Mouse (Mus musculus) cerebellum, postnatal 10 days (tissue): Measurements from ENCODE around the gene Usp5.
"Not testable (repeated sequence)": the region's sequence is repeated elsewhere in the genome, so short reads cannot be mapped to it uniquely, and the experiment has no call there.

Source experiments
- DNase-seq, 2 experiments: peaks; one replicate each; pipeline ENCODE4 v3.0.0; 2021; ENCODE audit warnings: mixed read lengths in 2 of 2

Usp5 gene

GRCm38 (mm10) chr6:124840241-124841167 is 11.2 kb upstream of the Usp5 start, which contains the start of gene Gnb3:
Gnb3 (minus strand) TSS chr6:124840275.
- DNase-seq = peak; percentile 70 to 73

GRCm38 (mm10) chr6:124839805-124840204 is 10.5 kb upstream of the Usp5 start:
- DNase-seq = peak; percentile 68 to 71

GRCm38 (mm10) chr6:124836411-124836810 is 7.1 kb upstream of the Usp5 start:
- no peak for DNase-seq

GRCm38 (mm10) chr6:124835531-124835930 is 6.2 kb upstream of the Usp5 start:
- no peak for DNase-seq

GRCm38 (mm10) chr6:124834512-124835081 is 5.3 kb upstream of the Usp5 start:
- no peak for DNase-seq

- DNase-seq = no peak
Measured at GRCm38 (mm10) chr6:124831649-124832048, 2.4 kb upstream of the Usp5 start.

- DNase-seq = not testable (repeated sequence)
Measured at GRCm38 (mm10) chr6:124831199-124831598, 1.9 kb upstream of the Usp5 start.

- peak; percentile 94 to 95 for DNase-seq
Measured at GRCm38 (mm10) chr6:124829799-124830700, 766 bp upstream of the Usp5 start.

- peak; percentile 57 to 61 for DNase-seq
Measured at GRCm38 (mm10) chr6:124828101-124828592, 1.1 kb downstream of the Usp5 start.

GRCm38 (mm10) chr6:124822049-124822448 is 7.2 kb downstream of the Usp5 start:
- DNase-seq = no peak

- DNase-seq = no peak
Measured at GRCm38 (mm10) chr6:124820891-124821290, 8.4 kb downstream of the Usp5 start.

- DNase-seq = peak in 1 of 2 experiments; percentile 0
Measured at GRCm38 (mm10) chr6:124817971-124818370, 11.3 kb downstream of the Usp5 start.

GRCm38 (mm10) chr6:124817563-124817962 is 11.7 kb downstream of the Usp5 start:
- DNase-seq = peak in 1 of 2 experiments; percentile 18

- DNase-seq = peak in 1 of 2 experiments; percentile 1
Measured at GRCm38 (mm10) chr6:124817125-124817524, 12.2 kb downstream of the Usp5 start.

GRCm38 (mm10) chr6:124816611-124817010 is 12.7 kb downstream of the Usp5 start:
- DNase-seq = peak in 1 of 2 experiments; percentile 0

- peak in 1 of 2 experiments; percentile 25 for DNase-seq
Measured at GRCm38 (mm10) chr6:124814858-124815774, 14.2 kb downstream of the Usp5 start.

GRCm38 (mm10) chr6:124814448-124814847 is 14.8 kb downstream of the Usp5 start:
- peak; percentile 80 to 87 for DNase-seq

GRCm38 (mm10) chr6:124813933-124814332 is 15.4 kb downstream of the Usp5 start, which contains the start of gene Tpi1:
Tpi1 (minus strand) TSS chr6:124814296.
- DNase-seq = peak; percentile 95 to 97

GRCm38 (mm10) chr6:124813496-124813895 is 15.8 kb downstream of the Usp5 start:
- peak; percentile 84 to 86 for DNase-seq

GRCm38 (mm10) chr6:124812848-124813247 is 16.4 kb downstream of the Usp5 start:
- DNase-seq = peak in 1 of 2 experiments; percentile 37
